Mouse (Mus musculus) MEL (cell line): ENCODE measurements around the gene Gng7. TPM values are rescaled to one million over a fixed set of nuclear protein-coding genes. Genes with fewer than 3 reads are reported as not detected.

ENCODE experiments used
- DNase-seq: peaks from one replicate; pipeline ENCODE4 v3.0.0; 2011; ENCODE audit warnings: low read depth, low spot score
- H3K27ac ChIP-seq: 2 replicates; pipeline ENCODE4 v1.5.1; 2012; ENCODE audit warnings: low read depth, mild to moderate bottlenecking, control low read depth, low read length, moderate library complexity; ENCODE audit not compliant: control insufficient read depth
- H3K27me3 ChIP-seq, 2 experiments: fragments of 150-350 bp in 1 of 2; sonication (generic) in 1 of 2; 2 replicates each; pipeline ENCODE4 v1.6.1; 2012; ENCODE audit warnings: low read length in 2 of 2, mild to moderate bottlenecking in 2 of 2, improper control_type of control experiment in 1 of 2, moderate library complexity in 1 of 2; ENCODE audit not compliant: insufficient read depth in 2 of 2, control insufficient read depth in 1 of 2
- H3K36me3 ChIP-seq, 2 experiments: 2 replicates each; pipeline ENCODE4 v1.6.1; 2012 to 2014; ENCODE audit warnings: low read length in 2 of 2, improper control_type of control experiment in 1 of 2, inconsistent platforms in 1 of 2, mild to moderate bottlenecking in 1 of 2; ENCODE audit not compliant: insufficient read depth in 2 of 2, control insufficient read depth in 1 of 2
- H3K4me1 ChIP-seq, 2 experiments: fragments of 150-350 bp in 1 of 2; sonication (generic) in 1 of 2; 2 replicates each; pipeline ENCODE4 v1.6.1; 2012; ENCODE audit warnings: low read length in 2 of 2, improper control_type of control experiment in 1 of 2, mild to moderate bottlenecking in 1 of 2; ENCODE audit not compliant: insufficient read depth in 2 of 2, control insufficient read depth in 1 of 2
- H3K4me3 ChIP-seq, 2 experiments: fragments of 150-350 bp in 1 of 2; sonication (generic) in 1 of 2; 2 replicates each; pipeline ENCODE4 v1.5.1; 2012; ENCODE audit warnings: low read depth in 2 of 2, low read length in 2 of 2, mild to moderate bottlenecking in 2 of 2, moderate library complexity in 2 of 2, control low read depth in 1 of 2, improper control_type of control experiment in 1 of 2; ENCODE audit not compliant: control insufficient read depth in 1 of 2, insufficient read depth in 1 of 2
- H3K79me2 ChIP-seq: 2 replicates; pipeline ENCODE4 v1.6.1; 2012; ENCODE audit warnings: mild to moderate bottlenecking, low read length, moderate library complexity; ENCODE audit not compliant: control insufficient read depth, poor library complexity, insufficient read depth
- H3K9ac ChIP-seq: 2 replicates; pipeline ENCODE4 v1.6.1; 2012; ENCODE audit warnings: low read depth, mild to moderate bottlenecking, control low read depth, low read length, moderate library complexity; ENCODE audit not compliant: control insufficient read depth, poor library complexity, severe bottlenecking
- H3K9me3 ChIP-seq: fragments of 150-350 bp; sonication (generic); replicated peaks from 2 replicates; pipeline ENCODE4 v1.6.1; 2012; ENCODE audit warnings: mild to moderate bottlenecking, low read length, improper control_type of control experiment, moderate library complexity; ENCODE audit not compliant: insufficient read depth
- BHLHE40 ChIP-seq: IDR thresholded peaks from 2 replicates; pipeline ENCODE4 v1.6.1; 2012; ENCODE audit warnings: low read depth, mild to moderate bottlenecking, inconsistent platforms, low read length, improper control_type of control experiment, borderline replicate concordance
- CHD1 ChIP-seq: IDR thresholded peaks from 2 replicates; pipeline ENCODE4 v1.6.1; 2012; ENCODE audit warnings: low read depth, mild to moderate bottlenecking, inconsistent platforms, low read length, improper control_type of control experiment
- CHD2 ChIP-seq: IDR thresholded peaks from 2 replicates; pipeline ENCODE4 v1.6.1; 2011; ENCODE audit warnings: low read length, improper control_type of control experiment
- CTCF ChIP-seq, 3 experiments: IDR thresholded peaks in 2 of 3; conservative IDR thresholded peaks in 1 of 3; 2 replicates each; pipeline ENCODE4 v1.5.1; 2011 to 2012; ENCODE audit warnings: low read length in 3 of 3, low read depth in 2 of 3, mild to moderate bottlenecking in 2 of 3, improper control_type of control experiment in 1 of 3, inconsistent platforms in 1 of 3, mixed read lengths in 1 of 3, moderate library complexity in 1 of 3; ENCODE audit not compliant: control insufficient read depth in 1 of 3, insufficient read depth in 1 of 3, poor library complexity in 1 of 3, severe bottlenecking in 1 of 3
- E2F4 ChIP-seq: IDR thresholded peaks from 2 replicates; pipeline ENCODE4 v1.6.1; 2011; ENCODE audit warnings: low read depth, low read length, improper control_type of control experiment, borderline replicate concordance
- EP300 ChIP-seq, 2 experiments: IDR thresholded peaks; 2 replicates each; pipeline ENCODE4 v1.6.1; 2011; ENCODE audit warnings: improper control_type of control experiment in 2 of 2, low read length in 2 of 2, low read depth in 1 of 2, mild to moderate bottlenecking in 1 of 2
- ETS1 ChIP-seq: IDR thresholded peaks from 2 replicates; pipeline ENCODE4 v1.6.1; 2012; ENCODE audit warnings: low read depth, mild to moderate bottlenecking, inconsistent platforms, low read length, improper control_type of control experiment, moderate library complexity
- GABPA ChIP-seq: IDR thresholded peaks from 2 replicates; pipeline ENCODE4 v1.6.1; 2012; ENCODE audit warnings: low read depth, mild to moderate bottlenecking, inconsistent platforms, low read length, improper control_type of control experiment, moderate library complexity
- GATA1 ChIP-seq: IDR thresholded peaks from 2 replicates; pipeline ENCODE4 v1.6.1; 2011; ENCODE audit warnings: low read depth, low read length, improper control_type of control experiment
- HCFC1 ChIP-seq: IDR thresholded peaks from 2 replicates; pipeline ENCODE4 v1.6.1; 2012; ENCODE audit warnings: low read depth, mild to moderate bottlenecking, inconsistent platforms, low read length, improper control_type of control experiment, moderate library complexity
- JUND ChIP-seq: IDR thresholded peaks from 2 replicates; pipeline ENCODE4 v1.6.1; 2011; ENCODE audit warnings: low read depth, mild to moderate bottlenecking, improper control_type of control experiment, low read length
- KAT2A ChIP-seq: conservative IDR thresholded peaks from 2 replicates; pipeline ENCODE4 v1.6.1; 2012; ENCODE audit warnings: low read depth, low read length, improper control_type of control experiment, inconsistent platforms
- MAFK ChIP-seq: IDR thresholded peaks from 2 replicates; pipeline ENCODE4 v1.6.1; 2011; ENCODE audit warnings: low read depth, mild to moderate bottlenecking, low read length, improper control_type of control experiment, borderline replicate concordance
- MAX ChIP-seq: IDR thresholded peaks from 2 replicates; pipeline ENCODE4 v1.6.1; 2011; ENCODE audit warnings: low read length, improper control_type of control experiment
- MAZ ChIP-seq: IDR thresholded peaks from 2 replicates; pipeline ENCODE4 v1.6.1; 2012; ENCODE audit warnings: low read depth, mild to moderate bottlenecking, inconsistent platforms, low read length, improper control_type of control experiment
- MEF2A ChIP-seq: IDR thresholded peaks from 2 replicates; pipeline ENCODE4 v1.6.1; 2014; ENCODE audit warnings: low read depth, mild to moderate bottlenecking, inconsistent platforms, low read length, improper control_type of control experiment; ENCODE audit not compliant: poor library complexity, insufficient replicate concordance, severe bottlenecking; ENCODE audit errors: extremely low read depth
- MXI1 ChIP-seq: IDR thresholded peaks from 2 replicates; pipeline ENCODE4 v1.6.1; 2011; ENCODE audit warnings: mild to moderate bottlenecking, low read depth, low read length, improper control_type of control experiment
- MYB ChIP-seq: IDR thresholded peaks from 2 replicates; pipeline ENCODE4 v1.6.1; 2011; ENCODE audit warnings: mild to moderate bottlenecking, low read depth, low read length, improper control_type of control experiment
- MYC ChIP-seq: IDR thresholded peaks from 2 replicates; pipeline ENCODE4 v1.6.1; 2011; ENCODE audit warnings: low read depth, mild to moderate bottlenecking, low read length, improper control_type of control experiment, moderate library complexity
- NELFE ChIP-seq: IDR thresholded peaks from 2 replicates; pipeline ENCODE4 v1.6.1; 2011; ENCODE audit warnings: low read depth, low read length, improper control_type of control experiment
- NRF1 ChIP-seq: IDR thresholded peaks from 2 replicates; pipeline ENCODE4 v1.6.1; 2014; ENCODE audit warnings: low read depth, mild to moderate bottlenecking, inconsistent platforms, low read length, improper control_type of control experiment, moderate library complexity; ENCODE audit not compliant: poor library complexity, insufficient read depth, severe bottlenecking
- POLR2A ChIP-seq, 2 experiments: IDR thresholded peaks; 2 replicates each; pipeline ENCODE4 v1.6.1; 2011 to 2012; ENCODE audit warnings: low read length in 2 of 2, mild to moderate bottlenecking in 2 of 2, control low read depth in 1 of 2, improper control_type of control experiment in 1 of 2, low read depth in 1 of 2, moderate library complexity in 1 of 2; ENCODE audit not compliant: control insufficient read depth in 1 of 2, insufficient read depth in 1 of 2, poor library complexity in 1 of 2
- POLR2AphosphoS2 ChIP-seq: IDR thresholded peaks from 2 replicates; pipeline ENCODE4 v1.6.1; 2011; ENCODE audit warnings: low read length, improper control_type of control experiment
- POLR2AphosphoS5 ChIP-seq: IDR thresholded peaks from 2 replicates; pipeline ENCODE4 v1.6.1; 2012; ENCODE audit warnings: low read depth, borderline replicate concordance, mild to moderate bottlenecking, inconsistent platforms, low read length, moderate library complexity, mixed read lengths
- RAD21 ChIP-seq: IDR thresholded peaks from 2 replicates; pipeline ENCODE4 v1.6.1; 2011; ENCODE audit warnings: mild to moderate bottlenecking, low read depth, low read length, improper control_type of control experiment
- RCOR1 ChIP-seq: IDR thresholded peaks from 2 replicates; pipeline ENCODE4 v1.6.1; 2012; ENCODE audit warnings: low read depth, mild to moderate bottlenecking, inconsistent platforms, low read length, improper control_type of control experiment
- SIN3A ChIP-seq: IDR thresholded peaks from 2 replicates; pipeline ENCODE4 v1.6.1; 2012; ENCODE audit warnings: low read length, improper control_type of control experiment, inconsistent platforms
- SMC3 ChIP-seq: IDR thresholded peaks from 2 replicates; pipeline ENCODE4 v1.6.1; 2011; ENCODE audit warnings: low read depth, low read length, improper control_type of control experiment
- TAL1 ChIP-seq: IDR thresholded peaks from 2 replicates; pipeline ENCODE4 v1.6.1; 2012; ENCODE audit warnings: mild to moderate bottlenecking, inconsistent platforms, low read length, moderate library complexity, mixed read lengths
- TCF12 ChIP-seq: IDR thresholded peaks from 2 replicates; pipeline ENCODE4 v1.6.1; 2014; ENCODE audit warnings: low read depth, mild to moderate bottlenecking, inconsistent platforms, low read length, improper control_type of control experiment, moderate library complexity
- UBTF ChIP-seq: IDR thresholded peaks from 2 replicates; pipeline ENCODE4 v1.6.1; 2012; ENCODE audit warnings: low read depth, mild to moderate bottlenecking, inconsistent platforms, low read length, improper control_type of control experiment, moderate library complexity, borderline replicate concordance; ENCODE audit not compliant: insufficient read depth
- USF2 ChIP-seq, 2 experiments: IDR thresholded peaks; 2 replicates each; pipeline ENCODE4 v1.6.1; 2011 to 2012; ENCODE audit warnings: improper control_type of control experiment in 2 of 2, low read length in 2 of 2, borderline replicate concordance in 1 of 2, inconsistent platforms in 1 of 2, low read depth in 1 of 2, mild to moderate bottlenecking in 1 of 2; ENCODE audit not compliant: insufficient read depth in 1 of 2
- ZC3H11A ChIP-seq: IDR thresholded peaks from 2 replicates; pipeline ENCODE4 v1.6.1; 2012; ENCODE audit warnings: low read depth, mild to moderate bottlenecking, inconsistent platforms, low read length, improper control_type of control experiment
- ZMIZ1 ChIP-seq: IDR thresholded peaks from 2 replicates; pipeline ENCODE4 v1.6.1; 2012; ENCODE audit warnings: low read depth, mild to moderate bottlenecking, inconsistent platforms, low read length, improper control_type of control experiment, moderate library complexity
- ZNF384 ChIP-seq: IDR thresholded peaks from 2 replicates; pipeline ENCODE4 v1.6.1; 2012; ENCODE audit warnings: low read depth, mild to moderate bottlenecking, inconsistent platforms, low read length, improper control_type of control experiment
- polyA plus RNA-seq, 2 experiments: library from polyadenylated mRNA; stranded (reverse) in 1 of 2; unstranded in 1 of 2; fragments of >175 nt in 1 of 2; fragments of >200 nt in 1 of 2; gene quantifications; 2 replicates each; pipeline versions ENCODE4 v1.2.1 to v1.2.4; 2012; ENCODE audit warnings: low replicate concordance in 2 of 2, low read depth in 1 of 2; ENCODE audit not compliant: insufficient read length in 2 of 2, insufficient read depth in 1 of 2, missing spikeins in 1 of 2
- total RNA-seq: library from RNA; depleted of rRNA; stranded (reverse); fragments of 300-350 nt; gene quantifications from 2 replicates; pipeline ENCODE4 v1.2.3, GENCODE M21; 2012

Gene Gng7
- total and polyA plus RNA-seq, 3 experiments = 1.3 to 6.2 TPM; not detected in 1

- peak overlapping the region; percentile 75 to 84 for H3K4me3 ChIP-seq
- H3K79me2 ChIP-seq = peaks cover 13% of the 10 kb centered on the region
- peaks cover 0 to 3% of the 10 kb centered on the region in 2 experiments; a peak in 1 of 4 replicates for H3K36me3 ChIP-seq
- no peaks in the 10 kb centered on the region for H3K27me3 ChIP-seq
- peak overlapping the region; percentile 72 for H3K27ac ChIP-seq
- H3K9me3 ChIP-seq = no peaks in the 10 kb centered on the region
- peaks cover under 1 to 10% of the 10 kb centered on the region in 2 experiments; a peak in 3 of 4 replicates for H3K4me1 ChIP-seq
- peak; percentile 94 for DNase-seq
- peak overlapping the region; percentile 76 for H3K9ac ChIP-seq
- TF ChIP-seq RAD21 = peak; percentile 86
- no peak for TF ChIP-seq POLR2AphosphoS2
- TF ChIP-seq POLR2A (IDR thresholded peaks at IDR 0.05; ENCODE audit: control insufficient read depth in 1 of 2, insufficient read depth in 1 of 2, low read depth in 1 of 2, low read length in 2 of 2, poor library complexity in 1 of 2) = 0 out of 4 replicates have a peak, but pooled peaks of 1 of the 2 experiments have one; percentile 30
- TF ChIP-seq TCF12 = 0 out of 2 replicates have a peak, but pooled peaks have one; percentile 19
- TF ChIP-seq BHLHE40 = peak; percentile 63; the same call in 1 of the 2 replicates
- TF ChIP-seq RCOR1 = 0 out of 2 replicates have a peak, but pooled peaks have one; percentile 33
- peak in 2 of 3 experiments; percentile 87 to 98; a peak in 5 of 6 replicates for TF ChIP-seq CTCF (IDR thresholded peaks at IDR 0.05 in 2 of 3, conservative IDR thresholded peaks at IDR 0.05 in 1 of 3; ENCODE audit: control insufficient read depth in 1 of 3, insufficient read depth in 1 of 3, low read depth in 2 of 3, low read length in 3 of 3, poor library complexity in 1 of 3, severe bottlenecking in 1 of 3)
- TF ChIP-seq CHD2 = no peak
- TF ChIP-seq USF2 (IDR thresholded peaks at IDR 0.05; ENCODE audit: borderline replicate concordance in 1 of 2, insufficient read depth in 1 of 2, low read depth in 1 of 2, low read length in 2 of 2) = no peak
- TF ChIP-seq EP300 (IDR thresholded peaks at IDR 0.05; ENCODE audit: low read depth in 1 of 2, low read length in 2 of 2) = no peak
- no peak for TF ChIP-seq ZMIZ1
- no peak for TF ChIP-seq GABPA
- 0 out of 2 replicates have a peak, but pooled peaks have one; percentile 27 for TF ChIP-seq ETS1
- no peak for TF ChIP-seq MAFK
- no peak for TF ChIP-seq UBTF
- peak; percentile 75 for TF ChIP-seq SIN3A
- TF ChIP-seq HCFC1 = peak; percentile 60; the same call in 1 of the 2 replicates
- no peak for TF ChIP-seq JUND
- TF ChIP-seq CHD1 = no peak
- no peak for TF ChIP-seq GATA1
- TF ChIP-seq MEF2A = no peak
- TF ChIP-seq POLR2AphosphoS5 = no peak
- TF ChIP-seq E2F4 = no peak
- peak; percentile 94 for TF ChIP-seq SMC3
- no peak for TF ChIP-seq TAL1
- TF ChIP-seq MAZ = peak; percentile 99
- TF ChIP-seq MYB = no peak
- no peak for TF ChIP-seq KAT2A
- TF ChIP-seq NRF1 = 0 out of 2 replicates have a peak, but pooled peaks have one; percentile 26
- peak; percentile 66; the same call in 1 of the 2 replicates for TF ChIP-seq MXI1
- TF ChIP-seq ZC3H11A = peak; percentile 91
- peak; percentile 39; the same call in 1 of the 2 replicates for TF ChIP-seq NELFE
- TF ChIP-seq ZNF384 = peak; percentile 98
- TF ChIP-seq MYC = no peak; the same call in 1 of the 2 replicates
- TF ChIP-seq MAX = no peak
Measured at GRCm38 (mm10) chr10:80928586-80929298, 86.0 kb downstream of the Gng7 start.
